Mouse (Mus musculus) erythroid progenitor cell, adult 5-6 weeks (primary cell): ENCODE results near the gene Scnn1a. TPM values are rescaled to one million over a fixed set of nuclear protein-coding genes. Genes with fewer than 3 reads are reported as not detected.

Experiments
- ATAC-seq: replicated peaks from 2 replicates; pipeline ENCODE4 v1.8.0; 2016; ENCODE audit warnings: moderate number of reproducible peaks, mild to moderate bottlenecking, moderate TSS enrichment, inconsistent platforms; ENCODE audit not compliant: poor library complexity, low FRiP score, severe bottlenecking
- total RNA-seq, 2 experiments: library from RNA; stranded (forward) in 1 of 2; stranded (reverse) in 1 of 2; fragments of 150-400 nt in 1 of 2; fragments of 186-747, 209-891 nt in 1 of 2; gene quantifications; 2 replicates each; pipeline versions ENCODE4 v1.2.3 to v1.2.4; 2015 to 2017; ENCODE audit warnings: low replicate concordance in 2 of 2

Scnn1a gene
- total RNA-seq, 2 experiments from 2014 or later: 2.9 TPM; not detected in 1

DNA sequence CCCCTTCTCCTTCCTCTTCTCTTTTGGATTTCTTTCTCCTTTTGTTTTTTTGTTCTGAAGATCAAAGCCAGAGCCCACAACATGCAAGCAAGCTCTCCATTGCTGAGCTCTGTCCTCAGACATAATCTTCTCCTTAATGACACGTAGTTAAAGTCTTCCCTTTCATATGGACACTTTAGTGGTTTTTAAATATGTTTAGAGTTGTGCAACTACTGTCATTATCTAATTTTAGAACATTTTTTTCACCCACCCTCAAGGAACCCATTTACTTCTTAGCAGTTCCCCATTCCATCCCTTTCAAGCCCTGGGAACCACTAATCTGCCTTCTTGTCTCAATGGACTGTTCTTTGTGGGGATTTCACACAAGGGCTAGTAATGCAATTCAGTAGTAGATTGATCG is 13.9 kb downstream of the Scnn1a start:
- ATAC-seq: no peak

GRCm38 (mm10) chr6:125338791-125339660 is 18.6 kb downstream of the Scnn1a start:
- ATAC-seq: no peak; the same call in 1 of the 2 replicates

DNA sequence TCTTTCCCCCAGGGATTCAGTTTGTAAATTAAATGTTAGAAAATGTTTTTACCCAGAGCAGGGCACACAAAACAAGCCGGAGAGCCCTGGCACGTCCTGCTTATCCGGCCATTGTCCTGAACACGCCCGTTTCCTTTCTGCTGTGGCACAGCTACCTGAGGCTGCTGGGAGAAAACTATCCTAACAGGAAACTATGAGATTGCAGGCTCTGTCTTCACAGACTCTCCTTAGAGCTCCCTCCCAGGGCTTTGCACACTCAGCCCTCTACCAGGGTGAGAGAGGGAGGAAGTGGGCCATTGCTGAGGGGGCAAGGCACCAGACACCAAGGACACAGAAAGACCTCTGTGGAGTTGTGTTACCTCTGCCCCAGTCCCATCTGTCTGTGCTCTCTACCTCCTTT is 19.8 kb downstream of the Scnn1a start:
- ATAC-seq: no peak

- no peak for ATAC-seq
These were observed 21.7 kb downstream of the Scnn1a start for GRCm38 (mm10) chr6:125342198-125342597.

GRCm38 (mm10) chr6:125344084-125344483 is 23.6 kb downstream of the Scnn1a start:
- no peak for ATAC-seq

GRCm38 (mm10) chr6:125344866-125345265 is 24.4 kb downstream of the Scnn1a start:
- ATAC-seq: no peak

- no peak for ATAC-seq
These were observed 25.2 kb downstream of the Scnn1a start for GRCm38 (mm10) chr6:125345625-125346024.

DNA sequence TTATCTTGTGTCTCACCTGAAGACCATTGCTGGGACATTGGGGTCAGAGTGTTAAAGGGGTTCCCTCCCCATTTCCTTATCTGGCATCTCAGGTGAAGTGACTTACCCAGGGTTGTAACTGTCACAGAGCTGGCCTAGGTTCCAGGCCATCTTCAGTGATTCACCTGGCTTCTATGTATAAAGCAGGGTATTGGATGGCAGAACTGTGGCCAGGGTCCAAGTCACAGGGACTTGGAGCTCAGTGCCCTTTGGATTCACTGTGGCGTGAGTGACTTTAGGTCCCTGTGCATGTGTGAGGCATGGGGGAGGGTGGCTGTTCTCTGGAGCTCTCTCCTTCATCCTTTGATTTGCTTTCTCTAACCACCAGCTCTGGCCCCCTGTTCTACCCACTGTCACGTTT is 25.6 kb downstream of the Scnn1a start:
- ATAC-seq: no peak

GRCm38 (mm10) chr6:125348721-125349574 is 28.5 kb downstream of the Scnn1a start, which contains the start of gene Tnfrsf1a:
Tnfrsf1a (plus strand) TSS chr6:125349362.
- ATAC-seq: no peak

DNA sequence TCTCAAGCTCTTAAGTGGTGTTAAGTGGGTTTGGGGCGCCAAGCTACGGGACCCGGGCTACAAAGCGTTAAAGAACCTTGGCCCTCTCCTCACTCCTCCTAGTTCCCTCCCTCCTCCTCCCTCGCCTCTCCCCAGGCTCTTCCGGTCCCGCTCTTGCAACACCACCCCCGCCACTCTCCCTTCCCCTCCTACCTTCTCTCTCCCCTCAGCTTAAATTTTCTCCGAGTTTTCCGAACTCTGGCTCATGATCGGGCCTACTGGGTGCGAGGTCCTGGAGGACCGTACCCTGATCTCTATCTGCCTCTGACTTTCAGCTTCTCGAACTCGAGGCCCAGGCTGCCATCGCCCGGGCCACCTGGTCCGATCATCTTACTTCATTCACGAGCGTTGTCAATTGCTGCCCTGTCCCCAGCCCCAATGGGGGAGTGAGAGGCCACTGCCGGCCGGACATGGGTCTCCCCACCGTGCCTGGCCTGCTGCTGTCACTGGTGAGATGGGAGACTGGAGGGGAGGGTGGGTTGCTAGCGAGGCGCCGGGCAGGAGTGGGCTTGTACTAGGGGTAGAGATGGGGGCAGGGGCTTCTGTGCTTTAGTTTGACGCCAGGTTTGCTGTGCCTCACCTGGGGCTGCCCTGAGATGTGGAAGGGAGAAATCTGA is 29.2 kb downstream of the Scnn1a start:
- ATAC-seq: no peak

GRCm38 (mm10) chr6:125350231-125350994 is 30.0 kb downstream of the Scnn1a start:
- ATAC-seq: no peak

- no peak for ATAC-seq
These were observed 30.5 kb downstream of the Scnn1a start for GRCm38 (mm10) chr6:125350995-125351324.

DNA sequence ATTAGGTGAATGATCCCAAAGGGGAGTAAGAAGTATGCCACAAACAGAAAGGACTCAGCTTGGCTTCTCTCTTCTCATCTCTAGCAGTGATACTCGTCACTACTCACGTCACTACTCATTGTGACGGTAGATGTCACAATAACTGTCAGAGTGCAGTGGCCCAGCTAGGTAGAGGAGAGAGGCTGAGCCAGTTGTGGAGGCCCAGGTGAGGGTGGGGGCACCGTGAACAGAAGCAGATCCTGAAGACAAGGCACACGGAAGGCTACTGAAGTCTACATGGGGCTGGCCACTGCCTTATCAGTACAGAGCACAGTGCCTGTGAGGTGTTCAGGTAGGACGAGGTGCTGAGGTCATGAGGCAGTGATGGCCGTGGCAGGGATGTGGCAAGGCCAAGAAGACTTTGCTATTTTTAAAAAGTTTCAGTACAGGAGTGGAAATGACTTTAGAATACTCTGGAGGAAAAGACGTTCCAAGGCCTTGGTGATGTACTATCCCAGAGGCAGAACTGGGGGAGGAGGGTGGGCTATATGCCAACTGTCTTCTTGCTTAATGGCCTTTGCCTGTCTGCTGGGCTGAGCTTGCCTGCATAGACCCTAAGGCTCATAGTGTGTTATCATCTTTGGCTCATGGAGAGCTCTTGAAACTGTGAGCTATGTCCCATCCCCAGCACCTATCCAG is 31.0 kb downstream of the Scnn1a start:
- no peak for ATAC-seq

DNA sequence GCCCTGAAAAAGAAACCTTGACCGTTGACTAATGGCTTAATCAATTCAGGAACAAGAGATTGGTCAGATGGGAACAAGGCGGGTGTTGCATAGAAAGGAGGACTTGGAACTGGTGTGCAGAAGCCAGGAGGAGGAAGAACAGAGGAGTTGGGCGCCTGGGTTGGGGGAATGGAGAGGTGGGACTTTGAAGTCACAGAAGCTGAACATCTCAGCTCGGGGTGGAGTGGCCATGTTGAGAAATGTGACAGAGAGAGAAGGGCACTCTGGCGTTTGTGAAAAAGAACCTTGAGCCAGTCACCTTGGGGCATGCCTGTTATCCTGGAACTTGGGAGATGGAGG is 31.6 kb downstream of the Scnn1a start:
- ATAC-seq: no peak

GRCm38 (mm10) chr6:125352811-125353210 is 32.4 kb downstream of the Scnn1a start:
- ATAC-seq: no peak

DNA sequence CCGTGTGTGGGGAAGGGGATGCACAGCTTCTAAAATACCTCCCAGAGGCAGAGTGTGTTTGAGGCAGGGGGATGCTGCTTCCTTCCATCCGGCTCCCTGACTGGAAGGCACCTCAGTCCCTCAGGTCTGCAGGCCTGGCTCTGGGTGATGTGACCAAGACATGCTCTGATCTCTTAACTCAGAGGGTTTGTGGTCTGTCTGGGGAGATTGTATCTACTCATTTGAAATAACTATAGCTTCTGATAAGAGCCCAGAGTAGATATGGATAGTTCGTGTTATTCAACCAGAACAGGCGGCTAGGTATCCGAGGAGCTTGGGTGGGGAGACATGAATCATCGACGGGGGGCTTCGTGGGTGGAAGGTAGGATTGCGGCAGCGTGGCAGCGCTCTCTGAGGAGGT is 32.8 kb downstream of the Scnn1a start:
- no peak for ATAC-seq

GRCm38 (mm10) chr6:125353655-125354054 is 33.2 kb downstream of the Scnn1a start:
- no peak for ATAC-seq

- ATAC-seq: no peak
These were observed 34.1 kb downstream of the Scnn1a start for GRCm38 (mm10) chr6:125354352-125355151.
